ENCODE assay signal across 8 mouse cellular contexts in the genomic region with DNA sequence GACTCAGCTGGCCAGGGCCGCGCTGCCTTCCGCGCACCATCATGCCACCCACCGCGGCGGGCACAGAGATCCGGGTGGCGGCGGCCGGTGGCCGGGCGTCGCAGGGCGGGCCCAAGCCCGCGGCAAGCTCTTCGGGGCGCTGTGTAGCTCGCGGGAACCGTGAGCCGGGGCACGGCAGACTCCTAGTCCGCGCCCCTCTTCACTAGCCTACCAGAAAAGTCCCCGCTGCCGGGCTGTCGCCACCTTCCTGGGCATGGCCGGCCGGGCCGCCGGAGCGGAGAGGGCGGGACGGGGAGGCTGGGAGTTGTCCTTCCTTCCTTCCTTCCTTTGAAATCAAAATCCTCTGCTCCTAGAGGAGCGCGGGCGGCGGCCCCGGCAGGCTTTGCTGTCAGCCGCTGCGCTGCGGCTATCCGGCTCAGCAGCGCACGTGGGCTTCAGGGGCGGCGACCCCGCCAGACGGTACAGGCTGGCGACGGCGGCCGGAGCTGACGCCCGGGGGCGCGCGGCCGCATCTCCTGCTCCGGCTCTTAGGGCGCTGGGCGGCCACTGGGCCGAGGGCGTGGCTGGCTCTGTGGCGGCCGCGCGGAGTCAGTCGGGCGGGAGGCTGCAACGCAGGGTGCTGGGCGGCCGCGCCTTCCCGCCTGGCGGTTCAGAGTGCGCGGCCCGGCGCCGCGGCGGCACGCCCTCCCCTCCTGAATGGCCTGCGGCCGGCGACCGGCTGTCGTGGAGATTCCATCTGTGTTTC. TPM values are rescaled to one million over a fixed set of nuclear protein-coding genes. Genes with fewer than 3 reads are reported as not detected.
A peak's percentile ranks its signal among the peaks of the same experiment; 100 is the strongest.
DNase-seq lines count a peak whose midpoint lies in the region; ATAC-seq and TF ChIP-seq lines count a peak whose summit lies in the region.

No protein-coding gene starts in this region.

- ATAC-seq in forebrain, embryonic 12.5 days (ENCODE audit: low FRiP score) = peak; percentile 78
- peak; percentile 71 for ATAC-seq in heart, embryonic 16.5 days (replicated peaks; ENCODE audit: extremely low read depth, insufficient read depth, low FRiP score)
- peak; percentile 75 for ATAC-seq in lung, embryonic 14.5 days (ENCODE audit: insufficient read depth)
- ATAC-seq in neural tube, embryonic 15.5 days (ENCODE audit: low FRiP score) = peak; percentile 73

- peak overlapping the region; percentile 92 for H3K27ac ChIP-seq in forebrain, embryonic 12.5 days
- peak overlapping the region; percentile 98 for H3K27ac ChIP-seq in heart, embryonic 16.5 days (ENCODE audit: low read length)
- H3K27ac ChIP-seq in lung, embryonic 14.5 days (ENCODE audit: low read depth) = peak overlapping the region; percentile 99
- peak overlapping the region; percentile 94 for H3K27ac ChIP-seq in neural tube, embryonic 15.5 days (replicated peaks)

- H3K4me1 ChIP-seq in forebrain, embryonic 12.5 days = peaks cover 54% of the 10 kb centered on the region
- peaks cover 48% of the 10 kb centered on the region for H3K4me1 ChIP-seq in heart, embryonic 16.5 days (ENCODE audit: control insufficient read depth, insufficient read depth, low read length)
- peaks cover 23% of the 10 kb centered on the region for H3K4me1 ChIP-seq in lung, embryonic 14.5 days (ENCODE audit: insufficient read depth)
- peaks cover 55% of the 10 kb centered on the region for H3K4me1 ChIP-seq in neural tube, embryonic 15.5 days

- peak; percentile 74 for DNase-seq in CD4-positive helper T cell, adult 2 months (ENCODE audit: low read depth, low spot score)
- DNase-seq in adrenal gland, adult 8-10 months = peak; percentile 72
- peak; percentile 88 for DNase-seq in kidney, postnatal 14 days
- peak; percentile 87 for DNase-seq in lung, embryonic 14.5 days
- DNase-seq in testis, postnatal 10 days (ENCODE audit: low spot score) = peak; percentile 84

- H3K4me2 ChIP-seq in forebrain, embryonic 12.5 days = peak overlapping the region; percentile 84
- H3K4me2 ChIP-seq in heart, embryonic 16.5 days (ENCODE audit: low read depth, low read length) = peak overlapping the region; percentile 97
- peak overlapping the region; percentile 95 for H3K4me2 ChIP-seq in lung, embryonic 14.5 days
- H3K4me2 ChIP-seq in neural tube, embryonic 15.5 days = peak overlapping the region; percentile 70

- under 1% methylated on average over 86 of the region's 91 CpGs for WGBS in forebrain, embryonic 12.5 days
- WGBS in heart, embryonic 16.5 days = 0% methylated on average over 81 of the region's 91 CpGs
- WGBS in lung, embryonic 14.5 days = under 1% methylated on average over 88 of the region's 91 CpGs
- WGBS in neural tube, embryonic 15.5 days = 0% methylated on average over 86 of the region's 91 CpGs

- H3K9ac ChIP-seq in forebrain, embryonic 12.5 days = peak overlapping the region; percentile 80
- H3K9ac ChIP-seq in heart, embryonic 16.5 days (ENCODE audit: low read length) = peak overlapping the region; percentile 93
- peak overlapping the region; percentile 92 for H3K9ac ChIP-seq in lung, embryonic 14.5 days
- peak overlapping the region; percentile 92 for H3K9ac ChIP-seq in neural tube, embryonic 15.5 days (replicated peaks)

- peak overlapping the region; percentile 64 for H3K4me3 ChIP-seq in forebrain, embryonic 12.5 days (replicated peaks)
- peak overlapping the region; percentile 88 for H3K4me3 ChIP-seq in heart, embryonic 16.5 days (ENCODE audit: low read length)
- H3K4me3 ChIP-seq in lung, embryonic 14.5 days (ENCODE audit: low read depth, low read length) = peak overlapping the region; percentile 92
- peak overlapping the region; percentile 83 for H3K4me3 ChIP-seq in neural tube, embryonic 15.5 days (replicated peaks)

- H3K9me3 ChIP-seq in forebrain, embryonic 12.5 days = peaks cover 9% of the 10 kb centered on the region; the same call in 1 of the 2 replicates
- no peaks in the 10 kb centered on the region for H3K9me3 ChIP-seq in heart, embryonic 16.5 days (replicated peaks; ENCODE audit: control insufficient read depth, low read length)
- H3K9me3 ChIP-seq in lung, embryonic 14.5 days (ENCODE audit: low read depth, low read length) = no peaks in the 10 kb centered on the region; the same call in 1 of the 2 replicates
- H3K9me3 ChIP-seq in neural tube, embryonic 15.5 days (replicated peaks) = no peaks in the 10 kb centered on the region

- no peak for TF ChIP-seq CTCF in lung, embryonic 14.5 days (IDR thresholded peaks at IDR 0.05; ENCODE audit: low read depth)

- no peaks in the 10 kb centered on the region for H3K27me3 ChIP-seq in forebrain, embryonic 12.5 days
- no peaks in the 10 kb centered on the region for H3K27me3 ChIP-seq in heart, embryonic 16.5 days (ENCODE audit: control insufficient read depth, insufficient read depth, low read length)
- no peaks in the 10 kb centered on the region for H3K27me3 ChIP-seq in lung, embryonic 14.5 days (ENCODE audit: insufficient read depth, low read length)
- H3K27me3 ChIP-seq in neural tube, embryonic 15.5 days (replicated peaks) = no peaks in the 10 kb centered on the region

- peaks cover 10% of the 10 kb centered on the region for H3K36me3 ChIP-seq in forebrain, embryonic 12.5 days (replicated peaks)
- H3K36me3 ChIP-seq in heart, embryonic 16.5 days (ENCODE audit: control insufficient read depth, insufficient read depth) = peaks cover 6% of the 10 kb centered on the region
- H3K36me3 ChIP-seq in lung, embryonic 14.5 days (ENCODE audit: insufficient read depth) = peaks cover 25% of the 10 kb centered on the region
- no peaks in the 10 kb centered on the region for H3K36me3 ChIP-seq in neural tube, embryonic 15.5 days

RNA-seq across cellular contexts. Expression of gene Tlnrd1, which starts 0.7 kb away (rescaled TPM):
- total RNA-seq in adrenal gland, adult 8-10 months (2022) = 10 to 100 TPM; 14.9 to 17.2 (median 15.9) TPM
- 8.7 and 10.9 TPM in 2 replicates for polyA plus RNA-seq in forebrain, embryonic 12.5 days (2016; fragmentation: Nextera tagmentation; extraction: Ambion mirVana)
- 8.4 and 10.1 TPM in 2 replicates for polyA plus RNA-seq in heart, embryonic 16.5 days (2015; fragmentation: Nextera tagmentation; extraction: Ambion mirVana)
- polyA plus RNA-seq in lung, embryonic 14.5 days (2014; fragmentation: Nextera tagmentation; extraction: Ambion mirVana) = 24.1 and 29.1 TPM in 2 replicates
- polyA plus RNA-seq in neural tube, embryonic 15.5 days (2015; fragmentation: Nextera tagmentation; extraction: Ambion mirVana) = 10.9 TPM in 2 replicates

RNA-seq across cellular contexts. Expression of gene Mesd, which starts 0.8 kb away (rescaled TPM):
- total RNA-seq in adrenal gland, adult 8-10 months (2022) = 100 to 1,000 TPM; 109 to 131 (median 117) TPM
- polyA plus RNA-seq in forebrain, embryonic 12.5 days (2016; fragmentation: Nextera tagmentation; extraction: Ambion mirVana) = 75.9 and 80.8 TPM in 2 replicates
- 66.7 and 84.9 TPM in 2 replicates for polyA plus RNA-seq in heart, embryonic 16.5 days (2015; fragmentation: Nextera tagmentation; extraction: Ambion mirVana)
- polyA plus RNA-seq in lung, embryonic 14.5 days (2014; fragmentation: Nextera tagmentation; extraction: Ambion mirVana) = 111 and 117 TPM in 2 replicates
- polyA plus RNA-seq in neural tube, embryonic 15.5 days (2015; fragmentation: Nextera tagmentation; extraction: Ambion mirVana) = 61.6 and 75.5 TPM in 2 replicates

Comparison
In these comparisons a context has a peak if more than half of its experiments do, and no peak if none do; other contexts are left out.
1. Peak in every context shown above with its lines: DNase-seq, ATAC-seq, H3K4me3 ChIP-seq and H3K27ac ChIP-seq.